Mouse (Mus musculus): ENCODE data around the gene Jazf1.

Jazf1 gene

DNA sequence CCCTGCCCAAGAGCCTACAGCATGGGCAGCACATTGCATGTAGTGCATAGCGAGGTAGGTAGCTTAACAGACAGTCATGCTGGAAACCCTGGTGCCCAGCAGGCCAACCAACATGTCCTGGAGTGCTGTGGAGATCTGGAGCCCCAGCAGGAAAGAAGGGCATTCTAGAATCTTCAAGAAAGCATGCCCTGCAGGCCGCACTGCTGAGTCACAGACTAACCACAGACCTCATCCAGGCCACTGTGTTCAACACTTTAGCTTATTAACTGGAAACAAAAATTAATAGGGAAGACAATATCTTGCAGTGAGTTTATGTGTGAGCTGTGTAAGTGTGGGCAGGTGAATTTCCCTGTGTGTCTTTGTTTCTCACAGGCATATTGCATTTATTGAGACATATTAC, 222.1 kb downstream of the Jazf1 start:
- no peak for DNase-seq (ENCODE audit: low spot score)

DNA sequence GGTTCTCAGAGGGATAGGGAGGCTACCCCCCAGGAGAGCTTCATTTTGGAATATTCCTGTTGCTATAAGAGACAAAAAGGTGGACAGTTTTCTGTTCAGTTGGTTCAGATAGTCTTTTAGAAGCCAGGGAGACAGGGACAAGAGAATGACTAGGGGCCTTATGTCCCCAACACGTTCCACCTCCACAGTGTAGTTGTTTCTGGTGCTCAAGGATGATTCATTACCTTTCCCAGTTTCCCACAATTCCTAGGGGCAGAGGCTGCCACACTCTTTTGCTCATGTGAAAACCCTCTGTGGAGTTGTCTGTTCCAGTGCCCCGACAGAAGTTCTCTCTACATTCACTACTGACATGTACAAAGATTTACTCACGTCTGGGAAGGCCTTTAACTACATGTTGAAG, 223.7 kb downstream of the Jazf1 start:
- DNase-seq (ENCODE audit: low spot score): no peak

GRCm38 (mm10) chr6:52843027-52843426, 225.4 kb downstream of the Jazf1 start:
- DNase-seq (ENCODE audit: low spot score): no peak

- DNase-seq (ENCODE audit: low spot score): no peak
These were observed 225.8 kb downstream of the Jazf1 start for GRCm38 (mm10) chr6:52842598-52842997.

DNA sequence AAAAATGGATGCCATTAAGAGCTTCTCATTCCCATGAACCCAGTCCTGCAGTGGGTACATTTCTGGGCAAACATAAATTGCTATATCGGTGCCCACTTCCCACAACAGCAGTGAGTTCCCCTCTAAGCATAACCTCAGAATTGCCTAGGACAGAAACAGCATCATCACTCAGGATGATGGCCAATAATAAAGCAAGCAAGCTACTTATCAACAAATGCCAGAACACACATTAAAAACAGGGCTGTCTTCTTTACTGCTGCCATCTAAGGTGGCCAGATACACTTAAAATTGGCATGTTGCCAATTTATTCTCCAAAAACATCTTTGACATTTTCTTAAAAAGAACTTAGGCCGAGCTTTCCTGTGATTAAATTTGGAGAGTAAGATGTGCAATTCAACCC, 226.8 kb downstream of the Jazf1 start:
- DNase-seq (ENCODE audit: low spot score): no peak

DNA sequence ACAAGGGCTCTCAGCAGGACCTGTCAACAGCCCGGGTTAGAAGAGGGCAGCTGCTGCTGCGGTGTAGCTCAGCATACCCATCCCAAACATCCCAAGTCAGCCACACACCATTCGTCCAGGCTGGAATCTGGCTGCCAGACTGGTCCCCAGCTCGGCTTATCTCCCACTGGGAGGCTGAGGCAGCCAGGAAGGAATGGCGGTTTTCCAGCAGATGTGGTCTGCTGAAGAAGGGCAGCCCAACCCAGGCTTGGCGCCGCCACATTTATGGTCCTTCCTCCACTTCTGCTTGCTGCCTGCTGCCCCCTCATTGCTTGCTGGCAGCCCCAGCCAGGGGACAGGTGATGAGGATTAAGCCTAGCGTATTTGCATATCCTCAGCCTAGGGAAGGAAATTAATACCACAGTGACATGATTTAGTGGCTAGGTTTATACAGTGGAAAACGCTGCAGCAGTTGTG, 227.8 kb downstream of the Jazf1 start:
- DNase-seq (ENCODE audit: low spot score): no peak

DNA sequence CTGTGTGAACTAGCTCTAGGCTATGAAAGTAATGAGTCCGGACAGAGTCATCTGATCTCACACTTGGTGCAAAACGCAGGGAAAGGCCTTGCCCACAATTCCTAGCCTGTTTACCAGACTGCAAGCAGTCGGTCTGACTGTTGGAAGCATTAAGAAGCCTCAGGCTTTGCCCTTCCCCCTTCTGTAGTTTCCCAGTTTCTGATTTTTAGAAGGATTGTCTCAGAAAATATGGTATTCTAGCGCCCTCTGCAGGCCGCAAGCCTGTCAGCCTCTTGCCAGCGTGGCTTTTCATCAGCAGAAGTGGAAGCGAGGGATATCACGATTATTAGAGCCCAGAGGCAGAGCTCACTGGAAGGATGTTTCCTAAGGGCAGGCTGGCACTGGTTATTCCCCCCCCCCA, 229.7 kb downstream of the Jazf1 start:
- peak; percentile 73 for DNase-seq (ENCODE audit: low spot score)

- DNase-seq (ENCODE audit: low spot score): no peak
These were observed 230.6 kb downstream of the Jazf1 start for GRCm38 (mm10) chr6:52837792-52838191.

DNA sequence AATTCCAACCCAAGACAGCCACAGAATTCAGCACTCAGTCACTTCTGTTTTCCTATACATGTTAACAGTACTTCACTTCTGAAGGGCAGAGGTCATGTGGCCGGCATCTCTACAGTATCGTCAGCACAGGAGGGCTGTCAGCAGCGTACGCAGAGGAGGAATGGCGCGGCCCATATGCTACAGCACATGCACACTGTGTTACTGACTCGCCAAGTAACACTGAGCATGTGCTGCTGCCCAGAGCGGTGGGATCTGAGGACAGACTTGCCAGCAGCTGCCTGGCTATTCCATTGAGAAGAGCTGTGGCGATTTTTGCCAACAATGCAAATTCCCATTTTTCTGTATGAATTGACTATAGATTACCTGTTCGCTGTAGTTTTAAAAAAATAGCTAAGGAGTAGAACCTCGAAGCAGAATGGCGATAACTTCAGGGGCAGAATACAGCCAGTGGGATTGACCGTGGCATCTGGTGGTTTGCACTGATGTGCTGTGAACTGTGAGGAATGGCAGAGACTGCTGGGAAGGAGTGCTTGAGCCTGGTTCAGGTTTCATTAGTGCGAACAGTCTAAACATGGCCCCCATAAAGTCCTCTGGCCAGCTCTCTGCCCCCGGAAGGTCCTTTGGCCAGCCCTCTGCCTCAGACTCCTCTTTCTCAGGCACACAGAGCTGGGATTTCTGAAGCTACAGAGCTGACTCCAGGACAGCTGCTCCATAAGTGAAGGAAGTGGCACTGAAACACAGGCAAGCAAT, 232.1 kb downstream of the Jazf1 start:
- no peak for DNase-seq (ENCODE audit: low spot score)

DNA sequence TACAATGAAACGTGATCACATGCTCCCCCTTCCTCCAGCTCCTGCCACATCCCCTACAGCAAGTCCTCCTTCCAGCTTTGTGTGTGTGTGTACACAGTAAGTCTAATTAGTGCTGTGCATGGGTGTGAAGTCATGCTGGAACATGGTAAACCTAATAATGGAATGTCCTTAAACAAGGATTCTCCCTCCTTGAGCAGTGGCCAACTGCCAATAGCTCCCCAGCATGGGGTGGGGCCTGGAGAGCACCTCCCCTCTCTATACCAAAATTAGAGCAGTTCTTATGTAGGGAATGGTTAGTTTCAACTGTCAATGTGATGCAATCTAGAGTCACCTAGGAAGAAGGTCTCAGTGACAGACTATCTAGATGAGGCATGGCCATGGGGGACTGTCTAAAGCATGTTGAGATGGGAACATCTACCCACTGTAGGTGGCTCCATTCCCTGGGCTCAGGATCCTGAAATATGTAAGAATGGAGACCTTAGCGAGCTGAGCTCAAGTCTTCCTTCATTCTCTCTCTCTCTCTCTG, 240.6 kb downstream of the Jazf1 start:
- DNase-seq (ENCODE audit: low spot score): no peak

GRCm38 (mm10) chr6:52825535-52825934, 242.9 kb downstream of the Jazf1 start:
- DNase-seq (ENCODE audit: low spot score): no peak

DNA sequence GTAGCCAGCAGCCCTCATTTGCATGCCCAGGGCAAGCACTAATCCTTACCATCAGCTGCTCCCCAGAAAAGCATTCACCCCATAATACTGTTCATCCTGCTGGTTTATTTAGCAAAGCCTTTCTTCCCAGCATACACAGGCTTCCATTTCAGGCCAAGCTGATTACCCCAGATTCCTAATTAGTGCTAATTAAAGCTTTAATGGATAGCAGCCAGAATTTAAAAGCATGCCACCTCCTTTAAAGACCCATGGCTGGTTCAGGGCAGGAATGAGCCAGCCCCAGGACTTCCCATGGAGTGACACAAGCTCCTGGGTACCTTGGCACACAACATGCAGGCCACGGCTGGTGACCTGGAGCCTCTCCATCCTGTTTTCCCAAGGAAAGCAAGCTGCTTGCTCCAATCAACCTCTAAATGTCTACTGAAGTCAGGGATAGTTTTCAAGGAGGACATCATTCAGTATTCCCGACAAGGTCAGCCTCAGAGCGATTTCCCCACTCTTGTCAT, 243.4 kb downstream of the Jazf1 start:
- no peak for DNase-seq (ENCODE audit: low spot score)

- no peak for DNase-seq (ENCODE audit: low spot score)
These were observed 245.4 kb downstream of the Jazf1 start for GRCm38 (mm10) chr6:52823064-52823463.

- DNase-seq (ENCODE audit: low spot score): no peak
These were observed 245.8 kb downstream of the Jazf1 start for GRCm38 (mm10) chr6:52822625-52823024.

DNA sequence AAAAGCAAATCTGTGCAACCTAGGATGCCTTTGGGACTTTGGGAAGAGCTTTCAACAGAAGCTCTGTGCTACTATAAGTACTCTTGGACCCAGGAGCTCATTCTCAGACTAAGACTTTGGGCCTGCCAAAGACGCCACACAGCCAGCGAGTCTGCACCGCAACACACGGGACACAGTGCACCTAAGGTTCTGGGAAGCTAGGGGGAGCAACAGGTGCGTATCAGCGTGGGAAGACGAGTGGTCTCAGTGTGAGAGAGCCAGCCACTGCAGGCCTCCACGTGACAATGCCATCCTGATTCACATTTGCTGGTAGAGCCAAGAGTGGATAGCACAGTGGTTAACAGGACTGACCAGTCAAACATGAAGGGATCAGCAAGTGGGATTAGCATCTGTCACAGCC, 249.1 kb downstream of the Jazf1 start:
- DNase-seq (ENCODE audit: low spot score): no peak

DNA sequence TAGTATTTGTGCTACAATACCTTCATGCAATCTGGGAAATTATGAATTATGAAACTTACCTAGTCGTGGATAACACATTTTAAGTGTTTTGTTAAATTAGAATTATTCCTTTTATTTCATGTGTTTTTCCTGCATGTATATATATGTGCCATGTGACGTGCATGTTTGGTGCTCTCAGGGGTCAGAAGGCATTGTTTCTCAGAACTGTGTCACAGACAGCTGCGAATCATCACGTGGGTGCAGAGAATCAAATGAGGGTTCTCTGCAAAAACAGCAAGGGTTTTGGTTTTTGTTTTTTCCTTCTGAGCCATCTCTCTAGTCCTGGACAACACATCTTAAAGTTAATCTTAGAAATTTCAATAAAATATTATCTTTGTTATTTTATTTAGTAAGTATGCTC, 250.4 kb downstream of the Jazf1 start:
- no peak for DNase-seq (ENCODE audit: low spot score)

GRCm38 (mm10) chr6:52817203-52817874, 251.1 kb downstream of the Jazf1 start:
- no peak for DNase-seq (ENCODE audit: low spot score)

GRCm38 (mm10) chr6:52805237-52805856, 263.1 kb downstream of the Jazf1 start:
- DNase-seq (ENCODE audit: low spot score): no peak

DNA sequence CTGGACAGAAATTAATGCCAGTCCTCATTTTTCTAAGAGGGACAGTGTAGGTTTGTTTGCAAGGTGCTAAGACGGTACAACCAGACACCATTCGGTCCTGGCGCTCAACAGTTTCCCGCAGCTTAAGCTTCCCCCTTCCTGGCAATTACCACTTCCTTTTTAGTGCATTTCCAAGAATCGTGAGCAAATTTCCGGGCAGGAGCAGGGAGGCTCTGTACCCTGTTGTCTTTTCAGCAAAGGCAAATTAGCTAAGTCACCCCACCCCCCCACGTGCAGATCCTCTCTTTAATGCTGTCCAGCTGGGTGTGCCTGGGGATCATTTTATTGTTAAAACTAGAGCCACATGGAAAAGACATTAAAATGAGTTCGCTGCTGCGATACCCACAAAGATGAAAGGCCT, 266.2 kb downstream of the Jazf1 start:
- no peak for DNase-seq (ENCODE audit: low spot score)

DNA sequence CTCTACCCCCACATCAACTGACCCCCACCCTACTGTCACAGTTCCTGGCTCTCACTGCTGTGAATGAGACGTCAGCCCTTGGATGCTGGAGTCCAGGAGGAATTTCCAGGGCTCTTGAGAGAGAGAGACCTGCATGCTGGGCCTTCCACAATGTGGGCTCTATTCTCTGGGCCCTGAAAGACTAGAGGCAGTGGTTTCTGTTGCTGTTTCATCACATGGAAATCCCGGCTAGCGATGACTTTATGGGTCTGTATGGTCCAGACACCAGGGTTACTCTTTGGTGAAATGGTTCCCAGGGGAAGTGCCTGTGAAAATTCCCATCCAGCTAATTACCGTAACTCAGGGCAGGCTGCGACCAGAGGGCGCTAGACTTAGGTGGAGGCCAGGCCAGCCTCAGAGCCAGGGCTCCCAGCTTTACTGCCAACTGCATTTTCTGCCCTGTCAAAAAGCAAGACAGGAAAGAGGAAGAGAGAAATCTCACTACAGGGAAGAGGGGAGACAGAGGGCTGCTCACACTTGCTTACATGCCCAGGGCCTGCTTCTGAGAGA, 271.1 kb downstream of the Jazf1 start:
- DNase-seq (ENCODE audit: low spot score): no peak

DNA sequence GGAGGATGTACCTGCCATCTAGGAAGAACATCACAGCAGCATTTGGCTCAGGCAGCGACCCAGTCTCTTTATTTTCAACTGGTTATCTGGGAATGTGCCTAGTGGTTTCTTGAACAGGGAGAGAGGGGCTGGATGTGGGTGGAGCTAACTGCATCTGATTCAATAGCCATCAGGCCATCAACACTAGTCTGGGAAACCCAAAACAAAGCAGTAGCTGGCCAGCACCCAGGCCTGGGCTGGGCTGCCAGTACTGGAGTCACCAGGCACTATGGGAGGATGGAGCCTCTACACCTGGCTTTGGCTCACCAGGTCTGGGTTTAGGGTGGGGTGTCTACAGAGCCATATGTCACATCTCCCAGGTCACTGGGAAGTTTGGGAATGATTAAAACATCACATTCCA, 271.7 kb downstream of the Jazf1 start:
- no peak for DNase-seq (ENCODE audit: low spot score)

DNA sequence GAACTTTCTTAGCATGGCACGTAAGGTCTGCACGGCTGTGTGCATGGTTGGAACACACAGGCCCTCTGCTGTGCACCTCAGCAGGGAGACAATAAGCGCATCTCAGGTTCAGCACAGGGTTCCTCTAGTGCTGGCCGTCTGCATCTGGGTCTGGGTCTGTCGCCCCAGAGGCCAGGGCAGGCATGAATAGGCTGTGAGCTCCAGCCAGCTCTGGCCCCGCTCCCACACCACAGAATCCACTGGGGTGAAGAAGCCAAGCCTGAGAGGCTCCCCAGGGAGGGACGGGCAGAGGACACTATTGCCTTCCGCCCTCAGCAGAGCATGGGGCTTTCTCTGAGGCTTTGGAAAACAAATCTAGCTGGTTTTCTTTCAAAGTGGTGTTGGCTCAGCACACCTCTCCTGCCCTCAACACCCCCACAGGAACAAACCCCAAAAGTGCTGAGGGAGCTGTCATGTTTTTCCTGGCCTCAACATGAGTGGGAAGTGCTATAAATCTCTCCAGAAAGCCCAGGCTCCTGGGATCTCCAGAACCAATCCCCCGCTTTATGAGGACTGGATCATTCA, 272.3 kb downstream of the Jazf1 start:
- DNase-seq (ENCODE audit: low spot score): peak; percentile 27

All from ovary, postnatal 36 days (tissue).